Mouse (Mus musculus): ENCODE measurements around the gene Ank2.

Gene Ank2

GRCm38 (mm10) chr3:126977399-126977798 lies 521.8 kb downstream of the Ank2 start:
- DNase-seq (ENCODE audit: low read depth): no peak

GRCm38 (mm10) chr3:126976793-126977192 lies 522.4 kb downstream of the Ank2 start:
- DNase-seq (ENCODE audit: low read depth): no peak

DNA sequence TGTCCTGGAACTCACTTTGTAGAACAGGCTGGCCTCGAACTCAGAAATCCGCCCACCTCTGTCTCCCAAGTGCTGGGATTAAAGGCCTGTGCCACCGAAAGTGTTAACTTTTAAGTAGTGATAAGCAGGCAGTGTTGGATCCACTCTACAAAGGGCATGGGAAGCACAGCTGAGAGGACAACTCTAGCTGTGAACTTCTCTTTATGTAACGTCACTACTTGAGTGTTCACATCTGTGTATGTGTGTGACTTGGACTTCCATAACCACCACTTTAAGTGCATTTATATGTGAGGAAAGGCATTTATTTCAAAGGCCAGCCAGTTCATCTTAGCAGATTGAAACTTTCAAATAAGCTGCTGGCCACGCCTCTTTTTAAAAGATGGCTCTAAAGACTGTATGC lies 523.7 kb downstream of the Ank2 start:
- no peak for DNase-seq (ENCODE audit: low read depth)

DNA sequence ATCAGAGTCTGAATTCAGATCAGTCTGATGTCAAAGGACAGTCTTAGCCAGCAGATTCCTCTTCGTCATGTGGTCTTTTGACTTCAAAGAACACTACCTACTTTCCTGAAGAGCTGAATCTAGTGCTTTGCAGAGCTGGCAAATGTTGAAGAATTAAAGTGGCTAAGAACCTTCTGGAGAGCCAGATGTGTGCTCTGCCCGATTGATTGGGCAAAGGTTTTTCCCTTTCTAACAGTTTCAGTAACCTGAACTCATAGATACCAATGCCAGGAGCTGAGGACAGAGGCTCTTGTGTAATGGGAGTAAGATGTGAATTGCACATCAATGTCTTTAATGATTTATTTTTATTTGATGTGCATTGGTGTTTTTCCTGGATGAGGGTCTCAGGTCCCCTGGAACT lies 525.6 kb downstream of the Ank2 start:
- no peak for DNase-seq (ENCODE audit: low read depth)

DNA sequence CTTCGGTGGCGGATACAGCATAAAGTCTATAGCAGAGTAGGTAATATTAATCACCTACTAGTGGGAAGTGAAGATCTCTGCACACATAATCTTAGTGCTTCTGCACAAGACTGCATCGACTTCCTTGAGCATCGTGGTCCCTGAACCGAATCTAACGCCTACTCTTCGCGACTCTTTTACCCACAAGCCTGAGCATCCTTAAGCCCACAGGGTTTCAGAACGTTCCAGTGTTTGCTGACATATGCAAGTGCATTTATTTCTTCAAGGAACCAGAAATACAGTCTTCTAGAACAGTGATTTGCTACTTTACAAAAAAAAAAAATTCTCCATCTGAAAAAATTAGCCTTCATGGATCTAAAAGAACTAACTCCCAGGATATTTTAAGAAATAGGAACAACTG lies 527.6 kb downstream of the Ank2 start:
- no peak for DNase-seq (ENCODE audit: low read depth)

DNA sequence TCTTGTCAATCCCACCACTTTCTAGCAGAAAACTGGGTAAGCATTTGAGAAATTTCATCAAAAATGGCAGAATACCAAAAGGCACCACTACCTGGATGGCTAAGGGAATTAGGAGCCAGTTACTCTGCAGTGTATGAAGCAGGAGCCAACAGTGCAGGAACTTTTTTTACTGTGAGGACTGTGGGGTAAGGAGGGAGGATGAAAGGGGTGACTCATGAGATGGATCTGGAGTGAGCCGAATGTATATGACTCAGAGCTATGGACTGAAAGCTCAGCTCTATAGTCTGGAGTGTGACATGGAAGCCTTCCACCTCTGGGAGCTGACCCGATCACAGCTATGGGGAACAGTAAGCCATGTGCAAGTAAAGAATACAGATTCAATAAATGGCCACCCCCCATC lies 530.4 kb downstream of the Ank2 start:
- DNase-seq (ENCODE audit: low read depth): no peak

DNA sequence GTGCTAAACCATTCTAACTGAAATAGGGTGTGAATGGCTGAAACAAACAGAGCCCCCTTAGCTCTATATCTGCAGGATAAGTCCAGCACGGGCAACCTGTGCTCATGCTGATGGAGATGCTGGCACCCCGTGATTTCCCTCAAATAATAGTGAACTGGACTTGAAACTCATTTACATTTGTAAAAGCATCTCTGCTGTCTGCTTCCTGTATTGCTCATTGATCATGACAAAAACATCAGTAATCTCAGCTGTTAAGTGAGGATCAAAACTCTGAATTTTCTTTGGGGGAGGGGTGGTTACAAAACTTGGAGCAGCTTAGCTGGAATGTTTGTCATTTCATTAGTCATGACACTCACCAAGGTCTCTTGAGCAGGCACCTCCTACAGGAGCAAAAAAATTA lies 533.4 kb downstream of the Ank2 start:
- DNase-seq (ENCODE audit: low read depth): no peak

- no peak for DNase-seq (ENCODE audit: low read depth)
These were observed 536.8 kb downstream of the Ank2 start for GRCm38 (mm10) chr3:126962326-126962725.

GRCm38 (mm10) chr3:126952698-126953097 lies 546.5 kb downstream of the Ank2 start:
- no peak for DNase-seq (ENCODE audit: low read depth)

DNA sequence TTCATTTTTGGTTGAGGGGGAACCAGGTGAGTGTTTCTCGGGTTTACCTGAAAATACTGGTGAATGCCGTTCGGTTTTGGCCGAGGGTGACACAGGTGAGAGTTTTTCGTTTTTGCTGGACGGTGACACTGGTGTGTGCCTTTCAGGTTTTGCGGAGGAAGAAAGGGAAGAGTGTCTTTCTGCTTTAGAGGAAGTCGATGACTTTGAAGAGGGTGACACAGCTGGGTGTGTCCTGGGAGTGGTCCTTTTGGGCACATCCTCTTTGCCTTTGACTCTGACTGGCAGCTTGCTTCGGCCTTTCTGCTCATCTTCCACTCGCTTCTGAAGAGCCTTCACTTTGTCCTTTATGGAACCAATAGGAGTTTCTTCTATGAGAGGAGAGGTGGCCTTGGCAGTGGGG lies 552.6 kb downstream of the Ank2 start:
- DNase-seq (ENCODE audit: low read depth): no peak

- no peak for DNase-seq (ENCODE audit: low read depth)
These were observed 554.3 kb downstream of the Ank2 start for GRCm38 (mm10) chr3:126944838-126945237.

- no peak for DNase-seq (ENCODE audit: low read depth)
These were observed 555.1 kb downstream of the Ank2 start for GRCm38 (mm10) chr3:126944081-126944480.

DNA sequence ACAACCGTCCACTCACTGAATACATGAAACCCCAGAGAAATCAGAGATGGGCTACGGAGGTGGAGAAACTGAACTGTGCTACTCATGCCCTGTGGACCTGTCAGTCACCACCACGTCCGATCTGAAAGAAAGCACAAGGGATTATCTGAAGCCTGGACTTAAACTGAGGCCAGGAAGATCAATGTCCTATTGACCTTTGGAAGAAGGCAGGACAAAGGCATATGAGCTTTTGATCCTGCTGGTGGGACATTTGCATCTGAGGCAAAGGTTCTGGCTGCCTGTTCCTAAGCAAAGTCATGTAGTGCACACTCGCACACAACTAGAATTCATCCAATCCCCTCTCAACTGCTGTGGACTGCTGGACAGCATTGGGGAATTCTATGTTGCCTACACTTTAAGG lies 558.7 kb downstream of the Ank2 start:
- DNase-seq (ENCODE audit: low read depth): no peak

GRCm38 (mm10) chr3:126931884-126932506 lies 567.2 kb downstream of the Ank2 start:
- no peak for DNase-seq (ENCODE audit: low read depth)

DNA sequence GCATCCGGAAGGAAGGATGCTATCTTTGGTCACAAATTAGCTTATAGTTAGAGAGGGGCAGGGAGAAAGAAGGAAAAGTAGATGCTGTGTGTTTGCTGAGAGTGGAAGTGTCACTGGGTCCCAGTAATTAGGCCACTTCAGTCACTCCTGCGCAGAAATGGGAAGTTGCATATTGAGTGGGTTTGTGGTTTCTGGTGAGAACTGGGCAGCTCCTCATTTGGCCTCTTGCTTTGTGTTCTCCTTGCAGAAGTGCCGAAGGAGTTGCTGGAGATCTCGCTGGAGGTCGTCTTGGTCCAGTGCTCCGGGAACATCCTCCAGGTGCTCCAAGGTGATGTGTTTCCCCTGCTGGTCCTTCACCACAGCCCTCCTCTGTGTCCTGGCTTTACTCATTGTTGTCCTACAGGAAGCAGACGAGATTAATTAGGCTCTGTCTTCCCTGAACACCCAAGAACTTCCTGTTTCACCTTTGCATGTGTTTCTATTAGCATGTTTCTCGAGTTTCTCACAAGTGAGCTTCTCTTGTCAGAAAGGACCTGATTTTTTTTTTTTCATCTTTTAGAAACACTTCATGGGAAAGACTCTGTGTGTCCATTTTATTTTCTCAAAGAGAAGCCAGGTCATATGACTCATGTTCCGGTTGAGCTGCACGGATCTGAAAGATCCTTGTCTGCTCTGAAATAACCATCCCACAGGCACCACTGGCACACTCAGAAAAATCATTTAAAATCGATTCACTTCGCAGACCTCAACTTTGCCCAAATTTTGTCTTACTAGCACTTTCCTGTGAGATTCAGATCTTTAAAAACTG lies 575.4 kb downstream of the Ank2 start:
- DNase-seq (ENCODE audit: low read depth): no peak

GRCm38 (mm10) chr3:126921941-126922340 lies 577.2 kb downstream of the Ank2 start:
- no peak for DNase-seq (ENCODE audit: low read depth)

DNA sequence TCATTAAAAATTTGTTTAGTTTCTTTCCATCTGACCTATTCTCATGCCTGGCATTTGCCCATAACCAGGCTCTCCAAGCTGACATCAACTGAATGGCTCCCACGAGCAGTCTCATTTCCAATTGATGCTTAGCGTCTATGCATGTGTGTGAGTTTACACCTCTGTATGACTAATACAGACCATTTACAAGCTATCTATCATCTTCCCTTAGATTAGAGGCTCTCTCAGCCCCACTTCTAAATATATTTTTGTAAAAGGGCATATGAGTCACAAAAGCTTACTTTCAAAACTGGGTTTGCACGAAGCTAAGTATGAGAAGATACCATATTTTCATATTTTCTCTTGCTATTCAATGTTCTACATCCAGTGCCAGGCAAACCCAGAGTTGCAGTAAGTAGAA lies 578.9 kb downstream of the Ank2 start:
- no peak for DNase-seq (ENCODE audit: low read depth)

- DNase-seq (ENCODE audit: low read depth): no peak
These were observed 580.2 kb downstream of the Ank2 start for GRCm38 (mm10) chr3:126918805-126919473.

DNA sequence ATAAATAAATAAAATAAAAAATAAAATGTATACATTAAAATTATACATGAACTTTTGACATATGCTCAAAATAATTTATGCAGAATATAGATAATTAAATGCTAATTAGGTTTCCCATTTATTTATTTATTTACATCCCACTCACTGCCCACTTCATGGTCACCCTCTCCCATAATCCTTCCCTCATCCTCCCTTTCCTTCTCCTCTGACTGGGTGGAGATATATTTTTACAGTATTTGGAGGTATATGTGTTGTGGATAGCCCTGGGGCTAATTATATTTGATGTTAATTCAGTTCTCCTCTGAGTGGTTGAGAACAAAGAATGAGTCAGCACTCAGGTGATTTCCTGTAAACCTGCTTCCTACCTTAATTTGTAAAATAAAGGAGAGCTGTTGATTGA lies 582.8 kb downstream of the Ank2 start:
- DNase-seq (ENCODE audit: low read depth): no peak

DNA sequence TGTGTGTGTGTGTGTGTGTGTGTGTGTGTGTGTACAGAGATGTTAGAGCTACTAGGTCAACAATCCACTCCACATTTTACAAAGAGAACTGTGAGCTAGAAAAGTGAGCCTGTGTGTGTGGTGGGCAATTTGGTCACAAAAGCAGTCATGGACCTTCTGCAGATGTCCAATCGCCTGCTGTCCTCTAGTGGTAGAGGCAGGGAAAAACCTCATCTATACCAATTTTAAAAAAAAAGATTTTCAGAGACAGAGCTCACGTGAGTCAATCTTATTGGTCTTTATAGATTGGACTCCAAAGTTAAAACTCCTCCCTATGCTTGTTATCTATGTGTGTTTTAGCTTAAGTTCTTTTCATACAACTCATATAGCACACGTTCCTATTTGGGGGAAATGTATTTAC lies 595.6 kb downstream of the Ank2 start:
- peak; percentile 15 for DNase-seq (ENCODE audit: low read depth)

GRCm38 (mm10) chr3:126886644-126887043 lies 612.5 kb downstream of the Ank2 start:
- no peak for DNase-seq (ENCODE audit: low read depth)

- no peak for DNase-seq (ENCODE audit: low read depth)
These were observed 613.1 kb downstream of the Ank2 start for GRCm38 (mm10) chr3:126886090-126886489.

GRCm38 (mm10) chr3:126878233-126878632 lies 620.9 kb downstream of the Ank2 start:
- no peak for DNase-seq (ENCODE audit: low read depth)
